Mouse (Mus musculus) left cerebral cortex, postnatal 36 days (tissue): ENCODE results near the gene Phf11a. TPM values are rescaled to one million over a fixed set of nuclear protein-coding genes. Genes with fewer than 3 reads are reported as not detected.
A peak's percentile ranks its signal among the peaks of the same experiment; 100 is the strongest.
"Not testable (repeated sequence)": the region's sequence is repeated elsewhere in the genome, so short reads cannot be mapped to it uniquely, and the experiment has no call there.

ENCODE experiments used
- DNase-seq, 2 experiments: peaks; one replicate each; pipeline ENCODE4 v3.0.0; 2021 to 2022; ENCODE audit warnings: low spot score in 2 of 2, mixed read lengths in 1 of 2
- intact Hi-C: fragments of 180-260 bp; cut with DNase I; formaldehyde crosslinking; loops from one replicate; pipeline ENCODE4 v1.15.1; 2025
- total RNA-seq, 2 experiments: library from RNA; stranded (reverse); gene quantifications; 2 replicates each; pipeline ENCODE4 v1.2.3; 2021

Phf11a gene
- total RNA-seq: not detected

DNA sequence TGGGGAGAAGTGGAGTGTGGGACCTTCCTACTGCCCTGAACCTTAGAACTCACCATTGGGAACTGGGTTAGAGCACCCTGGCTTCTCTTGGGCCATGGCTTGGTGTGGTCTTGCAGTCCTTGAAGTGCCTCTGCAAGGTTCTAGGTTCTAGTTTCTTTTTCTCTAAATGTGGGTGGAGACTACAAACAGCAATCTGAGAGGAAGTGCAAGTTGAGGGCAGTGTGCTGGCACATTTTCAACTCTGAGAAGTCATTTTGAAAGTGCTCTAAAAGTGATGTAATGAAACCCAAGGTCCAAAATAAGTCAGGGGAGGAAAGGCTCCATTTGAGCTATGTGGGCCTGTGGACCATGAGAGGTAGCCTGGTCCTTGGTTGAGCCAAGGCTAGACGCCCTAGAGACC is at the start of gene Phf11a:
Gene Phf11a (minus strand): TSS at position 132 of the 400 bp plus-strand sequence.
- intact Hi-C loops, DNase-seq: not testable (repeated sequence)

DNA sequence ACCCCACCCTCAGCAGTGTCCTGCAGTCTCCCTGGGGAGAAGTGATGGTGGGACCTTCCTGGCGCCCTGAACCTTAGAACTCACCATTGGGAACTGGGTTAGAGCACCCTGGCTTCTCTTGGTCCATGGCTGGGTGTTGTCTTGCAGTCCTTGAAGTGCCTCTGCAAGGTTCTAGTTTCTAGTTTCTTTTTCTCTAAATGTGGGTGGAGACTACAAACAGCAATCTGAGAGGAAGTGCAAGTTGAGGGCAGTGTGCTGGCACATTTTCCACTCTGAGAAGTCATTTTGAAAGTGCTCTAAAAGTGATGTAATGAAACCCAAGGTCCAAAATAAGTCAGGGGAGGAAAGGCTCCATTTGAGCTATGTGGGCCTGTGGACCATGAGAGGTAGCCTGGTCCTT is 43.9 kb upstream of the Phf11a start, which contains the start of gene Phf11b:
Gene Phf11b (minus strand): TSS at position 163 of the 400 bp plus-strand sequence.
- intact Hi-C loops, DNase-seq: not testable (repeated sequence)

DNA sequence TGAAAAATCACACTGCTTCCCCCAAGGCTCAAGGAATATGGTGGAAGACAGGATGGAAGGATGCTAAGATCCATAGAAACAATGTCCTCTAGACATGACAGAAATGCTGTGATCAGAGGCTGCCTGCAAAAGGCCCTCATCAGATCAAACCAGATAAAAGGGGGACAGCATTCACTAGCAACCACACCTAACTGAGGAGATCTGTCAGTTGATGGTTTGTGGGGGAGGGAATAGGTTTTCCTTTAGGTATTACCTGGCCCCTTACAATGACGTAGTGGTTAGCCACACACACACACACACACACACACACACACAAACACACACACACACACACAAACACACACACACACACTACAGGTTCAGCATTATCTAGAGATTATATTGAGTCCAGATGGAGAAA is 42.2 kb upstream of the Phf11a start:
- intact Hi-C loops: loop anchor here (10.0 kb wide), 1 partner anchor 215 kb away; no protein-coding TSS in a partner anchor
- DNase-seq: no peak

DNA sequence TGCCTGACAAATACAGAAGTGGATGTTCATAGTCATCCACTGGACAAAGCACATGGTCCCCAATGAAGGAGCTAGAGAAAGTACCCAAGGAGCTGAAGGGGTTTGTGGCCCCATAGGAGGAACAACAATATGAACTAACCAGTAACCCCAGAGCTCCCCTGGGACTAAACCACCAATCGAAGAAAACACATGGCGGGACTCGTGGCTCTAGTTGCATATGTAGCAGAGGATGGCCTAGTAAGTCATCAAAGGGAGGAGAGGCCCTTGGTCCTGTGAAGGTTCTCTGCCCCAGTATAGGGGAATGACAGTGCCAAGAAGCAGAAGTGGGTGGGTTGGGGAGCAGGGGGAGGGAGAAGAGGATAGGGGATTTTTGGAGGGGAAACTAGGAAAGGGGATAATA is 38.7 kb upstream of the Phf11a start:
- intact Hi-C loops: loop anchor here (10.0 kb wide), 1 partner anchor 219 kb away; no protein-coding TSS in a partner anchor
- DNase-seq: not testable (repeated sequence)

DNA sequence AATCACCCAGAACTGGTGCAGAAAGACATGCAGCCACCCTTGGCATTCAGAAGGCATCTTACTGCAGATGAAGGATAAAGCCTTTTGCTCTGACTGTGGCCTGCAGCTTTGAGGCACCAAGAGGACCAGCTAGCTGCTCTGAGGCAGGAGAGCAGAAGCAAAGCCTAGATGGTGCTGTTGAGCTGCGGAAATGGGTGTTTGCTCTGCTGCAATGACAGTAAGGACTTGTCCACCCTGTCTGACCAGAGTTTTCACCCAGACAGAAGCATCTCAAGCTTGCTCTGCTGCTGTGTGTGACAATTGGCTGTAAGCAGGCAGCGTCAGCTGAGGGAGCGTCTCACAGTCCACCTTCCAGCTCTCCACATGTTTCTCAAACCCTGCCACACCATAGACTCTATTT is 33.2 kb upstream of the Phf11a start:
- DNase-seq: peak; percentile 8 to 14
- intact Hi-C loops: loop anchor here (10.0 kb wide), 1 partner anchor 224 kb away; no protein-coding TSS in a partner anchor

DNA sequence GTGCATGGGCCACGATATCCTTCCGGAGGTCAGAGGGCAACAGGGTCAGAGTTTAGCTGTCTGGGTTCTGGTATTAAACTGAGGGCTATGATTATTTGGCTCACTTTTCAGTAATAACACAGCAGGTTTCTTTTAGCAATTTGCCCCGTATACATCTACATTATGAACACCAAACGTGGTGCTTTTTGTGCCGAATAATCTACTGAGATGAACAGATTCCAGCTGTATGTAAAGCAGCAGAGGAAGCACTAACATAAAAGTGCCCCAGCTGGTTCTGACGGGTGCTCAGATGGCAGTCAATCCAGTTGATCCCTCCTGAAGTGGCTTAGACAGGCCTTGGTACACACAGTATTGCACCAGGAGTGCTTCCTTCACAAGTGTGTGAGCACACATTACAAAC is 22.6 kb upstream of the Phf11a start:
- DNase-seq, intact Hi-C loops: not testable (repeated sequence)

DNA sequence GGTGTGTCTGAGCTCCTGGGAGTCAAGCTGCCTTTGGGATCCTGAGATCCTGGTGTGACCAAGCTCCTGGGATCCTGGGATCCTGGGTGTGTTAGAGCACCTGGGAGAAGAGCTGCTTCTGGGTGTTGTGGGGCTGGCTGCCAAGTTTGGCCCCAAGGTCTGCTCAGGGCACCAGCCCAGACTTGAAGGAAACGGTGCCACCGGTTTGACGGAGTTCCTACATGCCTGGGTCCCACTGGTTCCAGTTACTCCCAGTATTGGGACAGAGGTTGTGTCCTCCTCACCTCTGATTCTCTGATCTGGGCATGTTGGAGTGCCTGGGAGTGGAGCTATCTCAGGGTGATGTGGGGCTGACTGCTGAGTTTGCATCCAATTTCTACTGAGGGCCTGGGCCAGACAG is 21.7 kb upstream of the Phf11a start:
- DNase-seq, intact Hi-C loops: not testable (repeated sequence)

DNA sequence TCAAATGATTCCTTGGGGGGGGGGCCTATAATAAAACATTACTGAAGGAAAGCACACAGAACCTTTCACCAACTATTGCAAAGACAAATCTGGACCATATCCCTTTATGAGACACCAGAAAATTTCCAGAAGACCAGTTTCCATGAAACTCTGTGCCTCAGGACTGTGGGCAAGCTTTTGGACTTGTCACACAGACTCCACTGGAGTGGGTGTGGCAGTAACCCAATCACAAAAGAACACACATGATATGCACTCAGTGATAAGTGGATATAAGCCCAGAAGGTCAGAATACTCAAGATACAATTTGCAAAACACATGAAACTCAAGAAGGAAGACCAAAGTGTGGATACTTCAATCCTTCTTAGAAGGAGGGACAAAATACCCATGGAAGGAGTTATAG is 5.6 kb downstream of the Phf11a start:
- intact Hi-C loops, DNase-seq: not testable (repeated sequence)

DNA sequence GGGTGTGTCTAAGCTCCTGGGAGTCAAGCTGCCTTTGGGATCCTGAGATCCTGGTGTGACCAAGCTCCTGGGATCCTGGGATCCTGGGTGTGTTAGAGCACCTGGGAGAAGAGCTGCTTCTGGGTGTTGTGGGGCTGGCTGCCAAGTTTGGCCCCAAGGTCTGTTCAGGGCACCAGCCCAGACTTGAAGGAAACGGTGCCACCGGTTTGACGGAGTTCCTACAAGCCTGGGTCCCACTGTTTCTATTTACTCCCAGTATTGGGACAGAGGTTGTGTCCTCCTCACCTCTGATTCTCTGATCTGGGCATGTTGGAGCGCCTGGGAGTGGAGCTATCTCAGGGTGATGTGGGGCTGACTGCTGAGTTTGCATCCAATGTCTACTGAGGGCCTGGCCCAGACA is 22.4 kb downstream of the Phf11a start:
- intact Hi-C loops, DNase-seq: not testable (repeated sequence)

DNA sequence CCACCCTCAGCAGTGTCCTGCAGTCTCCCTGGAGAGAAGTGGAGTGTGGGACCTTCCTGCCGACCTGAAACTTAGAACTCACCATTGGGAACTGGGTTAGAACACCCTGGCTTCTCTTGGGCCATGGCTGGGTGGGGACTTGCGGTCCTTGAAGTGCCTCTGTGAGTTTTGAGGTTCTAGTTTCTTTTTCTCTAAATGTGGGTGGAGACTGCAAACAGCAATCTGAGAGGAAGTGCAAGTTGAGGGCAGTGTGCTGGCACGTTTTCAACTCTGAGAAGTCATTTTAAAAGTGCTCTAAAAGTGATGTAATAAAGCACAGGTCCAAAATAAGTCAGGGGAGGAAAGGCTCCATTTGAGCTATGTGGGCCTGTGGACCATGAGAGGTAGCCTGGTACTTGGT is 37.3 kb downstream of the Phf11a start, which contains the start of gene Gm6904:
Gene Gm6904 (minus strand): TSS at position 161 of the 400 bp plus-strand sequence.
- no peak for DNase-seq
- intact Hi-C loops: no loop called here

DNA sequence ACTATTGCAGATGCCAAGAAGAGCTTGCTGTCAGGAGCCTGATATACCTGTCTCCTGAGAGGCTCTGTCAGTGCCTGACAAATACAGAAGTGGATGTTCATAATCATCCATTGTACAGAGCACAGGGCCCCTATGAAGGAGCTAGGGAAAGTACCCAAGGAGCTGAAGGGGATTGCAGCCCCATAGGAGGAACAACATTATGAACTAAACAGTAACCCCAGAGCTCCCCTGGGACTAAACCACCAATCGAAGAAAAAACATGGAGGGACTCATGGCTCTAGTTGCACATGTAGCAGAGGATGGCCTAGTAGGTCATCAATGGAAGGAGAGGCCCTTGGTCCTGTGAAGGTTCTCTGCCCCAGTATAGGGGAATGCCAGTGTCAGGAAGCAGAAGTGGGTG is 41.5 kb downstream of the Phf11a start:
- intact Hi-C loops: loop anchor here (10.0 kb wide), 1 partner anchor 299 kb away; no protein-coding TSS in a partner anchor
- not testable (repeated sequence) for DNase-seq

DNA sequence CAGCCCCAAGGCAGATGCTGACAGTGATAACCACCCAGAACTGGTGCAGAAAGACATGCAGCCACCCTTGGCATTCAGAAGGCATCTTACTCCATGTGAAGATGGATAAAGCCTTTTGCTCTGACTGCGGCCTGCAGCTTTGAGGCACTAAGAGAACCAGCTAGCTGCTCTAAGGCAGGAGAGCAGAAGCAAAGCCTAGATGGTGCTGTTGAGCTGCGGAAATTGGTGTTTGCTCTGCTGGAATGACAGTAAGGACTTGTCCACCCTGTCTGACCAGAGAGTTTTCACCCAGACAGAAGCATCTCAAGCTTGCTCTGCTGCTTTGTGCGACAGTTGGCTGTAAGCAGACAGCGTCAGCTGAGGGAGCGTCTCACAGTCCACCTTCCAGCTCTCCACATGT is 47.0 kb downstream of the Phf11a start:
- intact Hi-C loops: loop anchor here (10.0 kb wide), 1 partner anchor 304 kb away; no protein-coding TSS in a partner anchor
- not testable (repeated sequence) for DNase-seq

DNA sequence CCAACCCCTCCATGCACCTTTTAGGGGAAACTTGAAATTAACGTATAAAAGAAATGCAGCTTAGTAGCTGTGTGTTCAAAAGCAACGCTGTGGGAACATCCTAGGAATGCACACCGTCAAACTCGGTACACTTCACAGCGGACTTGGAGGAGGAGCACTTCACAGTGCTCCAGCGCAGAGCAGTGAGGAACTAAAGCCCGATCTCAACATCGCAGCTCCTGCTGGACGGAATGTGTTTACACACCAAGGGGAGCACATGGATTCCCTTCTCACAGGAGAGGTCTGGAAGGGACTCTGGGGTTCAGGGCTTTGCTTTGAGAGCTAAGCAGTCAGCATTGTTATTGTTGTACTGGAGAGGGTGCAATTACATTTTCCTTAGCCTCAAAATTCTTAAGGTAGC is 63.7 kb downstream of the Phf11a start:
- DNase-seq: no peak
- intact Hi-C loops: no loop called here

DNA sequence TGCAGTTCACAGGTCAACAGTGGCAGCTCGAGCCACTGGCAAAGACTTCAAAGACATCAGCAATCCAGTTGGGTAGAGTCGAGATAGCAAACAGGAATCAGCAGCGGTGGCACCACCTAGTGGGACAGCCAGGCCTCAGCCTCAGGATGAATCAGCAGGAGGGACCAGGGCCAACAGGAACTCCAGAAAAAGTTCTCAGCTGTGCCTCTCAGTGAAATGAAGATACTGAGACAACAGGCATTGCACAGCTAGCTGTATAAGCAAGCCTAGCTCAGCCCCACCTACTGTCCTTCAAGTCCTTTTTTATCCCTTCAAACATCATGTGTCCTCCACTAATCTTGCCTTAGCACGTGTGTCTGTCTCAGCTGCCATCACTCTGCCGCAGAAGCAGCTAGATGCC is 65.3 kb downstream of the Phf11a start:
- intact Hi-C loops: no loop called here
- no peak for DNase-seq

DNA sequence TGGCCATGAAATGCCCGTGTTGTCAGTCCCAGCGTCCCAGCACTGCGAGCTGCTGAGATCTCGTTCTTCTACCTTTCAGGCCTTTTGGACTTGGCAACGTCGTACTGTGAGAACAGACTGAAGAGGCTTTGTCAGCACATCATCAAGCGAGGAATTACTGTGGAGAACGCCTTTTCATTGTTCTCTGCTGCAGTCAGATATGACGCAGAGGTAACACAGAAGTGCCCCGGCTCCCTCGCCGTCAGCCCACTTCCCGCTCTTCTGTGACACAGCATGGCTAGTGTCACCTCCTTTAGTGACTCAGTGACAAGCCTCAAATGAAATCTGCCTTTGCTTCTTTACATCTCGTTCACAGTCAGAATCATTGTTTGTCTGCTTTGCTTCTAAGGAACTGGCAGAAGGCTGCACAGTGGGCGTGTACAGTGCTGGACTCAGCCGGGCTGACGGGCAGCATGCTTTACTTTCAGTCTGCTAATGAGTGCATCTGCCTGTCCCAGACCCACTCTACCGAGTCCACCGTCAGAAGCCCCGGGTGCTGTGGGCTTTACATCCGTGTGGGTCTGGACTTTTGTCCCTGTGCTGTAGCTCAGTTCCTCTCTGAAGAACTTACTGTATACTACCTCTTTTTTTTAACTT is 66.9 kb downstream of the Phf11a start:
- intact Hi-C loops: no loop called here
- no peak for DNase-seq

DNA sequence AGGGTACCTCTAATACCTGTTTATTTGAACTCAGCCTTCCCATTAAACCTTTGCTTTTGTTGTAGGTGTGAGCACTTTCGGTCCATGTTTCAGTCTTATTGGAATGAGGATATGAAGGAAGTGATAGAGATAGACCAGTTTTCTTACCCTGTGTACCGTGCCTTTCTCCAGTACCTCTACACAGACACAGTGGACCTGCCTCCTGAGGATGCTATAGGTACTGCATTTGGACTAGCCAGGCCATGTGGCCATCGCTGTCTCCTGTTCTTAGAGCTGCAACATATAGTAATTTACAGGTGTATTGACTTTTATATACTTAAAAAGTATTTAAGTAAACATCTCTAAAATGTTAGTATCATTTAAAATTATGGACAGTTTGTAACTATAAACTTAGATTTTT is 67.5 kb downstream of the Phf11a start:
- DNase-seq: no peak
- intact Hi-C loops: no loop called here

Other genes starting within 250 kb of the Phf11a start
- gene 1700129C05Rik, start 154.6 kb downstream of the Phf11a start, total RNA-seq: not detected
- gene Gm5142, start 118.8 kb downstream of the Phf11a start, total RNA-seq: not detected
- gene Rcbtb1, start 96.3 kb downstream of the Phf11a start, total RNA-seq: 10 to 100 TPM; 29.2 to 29.3 TPM
- not detected for gene Gm6904, start 37.3 kb downstream of the Phf11a start, total RNA-seq
- gene Phf11b, start 43.8 kb upstream of the Phf11a start, total RNA-seq: under 1 TPM in 1 of 2 experiments, not detected in 1; 0.39 TPM
- under 1 TPM; 0.25 to 0.59 TPM for gene Phf11d, start 67.9 kb upstream of the Phf11a start, total RNA-seq
- gene Phf11c, start 97.9 kb upstream of the Phf11a start, total RNA-seq: under 1 TPM; 0.17 to 0.61 TPM
- gene Setdb2, start 143.4 kb upstream of the Phf11a start, total RNA-seq: 1 to 10 TPM; 6.3 to 6.8 TPM
- gene Cab39l, start 143.4 kb upstream of the Phf11a start, total RNA-seq: 10 to 100 TPM; 19.9 to 24.2 TPM